Mouse (Mus musculus) kidney, postnatal 14 days (tissue): ENCODE measurements at regions not wholly inside any gene's neighbourhood (a gene's known extent, or its start where the extent isn't known, plus 50 kb on each side); places are given as distances from the start of the nearest gene placed in this dataset.

Experiments
- DNase-seq: peaks from one replicate; pipeline ENCODE4 v3.0.0; 2022; ENCODE audit warnings: mixed read lengths

DNA sequence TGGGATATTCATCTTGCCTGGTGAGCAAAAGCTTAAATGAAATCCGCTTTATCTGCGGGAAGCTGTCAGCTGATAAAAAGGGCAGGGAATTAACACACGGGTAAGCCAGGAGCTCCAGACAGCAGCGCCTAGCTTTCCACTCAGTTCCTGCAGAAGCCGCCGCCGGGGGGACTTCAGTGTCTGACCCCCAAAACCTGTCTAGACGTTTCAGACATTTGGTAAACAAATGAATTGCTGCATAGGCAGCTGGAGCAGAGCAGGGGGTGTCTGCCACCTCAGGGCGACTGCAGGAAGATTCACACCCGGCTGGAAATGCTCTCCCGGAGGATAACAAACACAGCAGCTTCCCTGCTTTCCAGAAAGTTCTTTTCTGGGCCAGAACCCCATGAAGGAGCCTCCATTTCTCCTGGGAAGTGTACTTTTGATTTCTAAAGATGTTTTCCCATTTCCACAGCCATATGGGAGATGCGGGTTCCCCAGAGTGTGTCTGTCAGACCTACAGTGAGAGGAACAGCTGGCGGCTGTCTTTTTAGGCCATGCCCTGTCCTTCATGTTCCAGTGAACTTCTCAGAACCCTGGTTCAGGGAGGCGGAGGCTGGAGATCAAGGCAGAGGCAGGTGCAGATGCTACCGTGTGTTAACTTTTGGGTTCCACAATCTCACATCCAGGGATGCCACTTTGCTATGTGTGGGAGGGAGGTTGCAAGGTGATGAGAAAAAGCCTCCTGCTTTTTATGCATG, 58.7 kb upstream of the Pmepa1 start:
- peak; percentile 41 for DNase-seq

DNA sequence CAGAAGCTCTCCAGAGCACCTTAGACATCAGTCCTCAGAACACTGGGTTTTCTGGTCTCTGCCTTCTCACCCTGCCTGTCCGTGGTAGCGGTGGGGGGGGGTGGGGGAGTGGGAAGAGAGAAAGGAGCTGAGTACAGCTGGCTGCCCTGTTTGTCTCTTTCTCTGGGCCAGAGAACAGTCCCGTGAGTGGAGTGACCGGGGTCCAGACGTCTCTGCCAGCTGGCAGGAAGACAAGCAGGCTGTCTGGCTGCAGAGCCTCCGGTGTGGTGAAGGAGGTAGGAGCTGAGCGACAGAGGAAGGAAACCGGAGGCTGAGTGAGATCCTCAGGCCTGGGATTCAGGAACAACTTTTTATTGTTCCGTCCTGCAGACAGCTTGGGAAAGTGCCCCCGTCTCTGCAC, 59.5 kb upstream of the Pmepa1 start:
- peak; percentile 93 for DNase-seq

DNA sequence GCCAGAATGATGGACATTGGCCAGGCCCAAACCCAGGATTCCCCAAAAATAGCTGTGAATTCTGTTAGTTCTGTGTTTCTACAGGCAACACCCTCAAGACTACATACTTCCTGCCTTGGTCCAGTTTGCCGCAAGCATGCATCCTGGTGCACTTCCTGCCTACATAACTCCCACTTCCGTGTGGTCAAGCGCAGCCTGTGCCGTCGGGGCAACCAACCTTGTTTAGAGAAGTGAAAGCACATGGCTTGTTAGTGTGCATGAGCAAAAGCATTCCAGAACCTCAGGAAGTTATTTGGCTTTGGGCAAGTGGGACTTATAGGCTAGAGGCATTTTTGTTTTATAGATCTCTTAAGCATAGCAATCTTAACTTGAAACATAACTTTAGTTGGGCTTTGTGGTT, 61.3 kb upstream of the Pmepa1 start:
- peak; percentile 45 for DNase-seq

DNA sequence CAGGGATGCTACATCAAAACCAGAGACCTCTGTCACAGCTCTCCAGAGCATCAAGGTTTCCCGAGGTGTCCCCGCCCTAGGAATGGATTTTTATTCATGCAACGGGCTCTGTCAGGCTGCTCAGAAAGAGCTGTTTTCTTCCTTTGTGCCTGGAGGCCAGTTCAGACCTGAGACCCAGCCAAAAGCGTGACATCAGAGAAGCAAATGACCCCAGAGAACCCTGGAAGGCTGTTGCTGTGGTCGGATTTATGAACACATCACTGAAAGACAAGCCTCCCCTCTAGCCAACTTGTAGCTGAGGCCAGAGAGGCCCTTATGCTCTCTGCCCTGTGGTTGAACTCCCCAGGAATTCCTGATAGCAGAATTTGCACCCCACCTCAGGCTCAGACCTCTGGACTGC, 62.3 kb upstream of the Pmepa1 start:
- peak; percentile 73 for DNase-seq

DNA sequence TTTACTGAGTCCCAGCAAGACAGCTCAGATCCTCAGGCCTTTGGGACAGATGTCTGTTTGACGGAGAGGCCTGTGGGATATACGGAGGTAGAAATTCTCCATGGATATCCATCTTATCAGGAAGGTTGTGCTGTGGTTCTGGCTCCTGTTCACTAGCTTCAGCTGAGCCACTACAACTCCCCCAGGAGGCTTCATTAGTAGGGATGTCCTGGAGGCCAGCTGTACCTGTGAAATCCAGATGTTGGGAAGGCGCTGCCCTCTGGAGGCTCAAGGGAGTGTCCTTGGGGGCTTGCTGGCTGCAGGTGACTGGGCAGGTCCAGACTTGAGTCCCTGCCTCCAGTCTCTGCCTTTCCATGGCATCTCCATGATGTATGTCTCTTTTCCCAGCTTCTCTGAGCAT, 62.9 kb upstream of the Pmepa1 start:
- DNase-seq, result no peak

DNA sequence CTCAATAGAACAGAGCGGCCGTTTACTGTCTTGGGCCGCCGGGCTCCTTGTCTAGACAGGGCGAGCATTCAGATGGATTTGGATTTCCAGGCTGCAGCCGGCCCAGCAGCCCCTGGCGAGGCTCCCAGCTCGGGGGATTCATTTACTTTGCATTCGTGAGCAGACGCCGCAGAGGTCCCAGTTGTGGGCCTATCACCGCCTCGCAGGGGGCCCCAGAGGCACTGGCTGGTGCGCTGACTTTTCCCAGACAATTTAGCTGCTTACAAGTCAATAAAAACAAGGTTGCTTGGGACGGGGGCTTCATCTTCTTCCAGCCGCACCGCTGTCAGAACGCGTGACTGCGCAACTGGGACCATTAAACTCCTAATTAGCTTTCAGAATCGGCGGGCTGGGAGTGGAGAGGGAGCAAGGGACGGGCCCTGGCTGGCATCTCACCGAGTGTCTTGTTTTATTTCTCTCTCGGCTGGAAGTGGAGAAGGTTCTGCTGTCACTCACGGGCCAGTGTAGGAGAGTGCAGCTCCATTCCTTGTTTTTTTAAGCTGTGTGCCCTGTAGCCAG, 63.8 kb upstream of the Pmepa1 start:
- peak; percentile 48 for DNase-seq

DNA sequence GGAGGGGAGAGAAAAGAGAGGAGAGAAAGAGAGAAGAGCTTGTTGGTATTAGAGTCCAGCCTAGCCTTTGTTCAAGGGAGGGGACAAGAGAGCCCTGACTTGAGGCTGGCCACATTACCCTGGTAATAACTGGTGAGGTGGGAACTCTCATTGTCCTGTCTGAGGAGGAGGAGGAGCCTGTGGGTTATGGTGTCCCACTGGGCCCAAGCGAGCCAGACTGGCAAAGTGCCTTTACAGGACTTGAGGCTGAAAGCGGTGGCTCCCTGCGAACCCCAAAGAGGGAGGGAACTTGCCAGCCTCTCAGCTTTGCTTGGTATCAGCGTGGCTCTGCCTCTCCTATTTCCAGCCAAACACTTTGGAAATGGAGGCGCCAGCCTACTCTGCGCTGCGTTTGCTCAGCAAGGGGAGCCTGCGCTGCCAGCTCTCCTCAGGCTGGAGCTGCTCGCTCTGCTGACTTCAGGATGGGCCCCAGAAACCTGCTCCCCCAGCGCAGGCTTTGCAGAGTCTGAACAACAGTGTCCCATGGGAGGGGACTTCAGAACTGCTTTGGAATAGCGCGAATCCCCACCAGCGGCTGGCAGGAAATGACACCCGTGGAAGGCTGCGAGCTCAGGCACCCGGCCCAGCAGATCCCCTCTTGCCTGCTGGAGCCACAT, 66.4 kb upstream of the Pmepa1 start:
- DNase-seq, result no peak

DNA sequence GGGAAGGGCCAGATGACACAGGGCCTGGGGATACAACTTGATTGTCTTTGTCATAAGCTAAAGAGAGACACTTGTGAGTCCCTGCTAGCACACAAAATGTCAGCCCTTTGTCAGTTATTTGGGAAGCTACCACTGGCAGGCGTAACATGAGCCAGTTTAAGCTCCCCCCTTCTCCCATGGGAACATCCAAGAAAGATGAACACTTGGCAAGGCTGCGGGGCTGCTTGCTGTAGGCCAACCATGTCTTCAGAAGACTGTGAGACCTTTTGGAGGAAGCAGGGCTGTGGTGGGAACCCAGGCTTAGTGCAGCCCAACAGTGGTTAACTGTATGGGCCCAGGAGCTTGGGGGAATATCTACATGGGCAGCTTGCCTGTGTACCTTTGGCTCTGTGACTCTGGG, 67.3 kb upstream of the Pmepa1 start:
- DNase-seq, result no peak

DNA sequence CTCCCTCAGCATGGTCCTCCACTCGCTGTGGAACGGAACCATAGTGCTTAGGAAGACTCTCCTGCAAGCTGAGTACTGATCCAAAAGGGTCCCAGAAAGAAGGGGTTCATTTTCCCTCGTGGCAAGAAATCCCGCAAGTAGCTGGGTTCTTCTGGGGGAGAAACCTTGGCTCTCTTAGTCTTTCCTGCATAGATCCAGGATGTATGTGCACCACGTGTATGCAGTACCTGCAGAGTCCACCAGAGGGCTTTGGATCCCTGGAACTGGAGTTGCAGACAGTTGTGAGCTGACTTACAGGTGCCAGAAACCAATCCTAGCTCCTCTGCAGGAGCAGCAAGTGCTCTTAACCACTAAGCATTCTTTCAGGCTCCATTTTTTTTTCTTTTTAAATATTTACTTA, 67.9 kb upstream of the Pmepa1 start:
- DNase-seq, result no peak

DNA sequence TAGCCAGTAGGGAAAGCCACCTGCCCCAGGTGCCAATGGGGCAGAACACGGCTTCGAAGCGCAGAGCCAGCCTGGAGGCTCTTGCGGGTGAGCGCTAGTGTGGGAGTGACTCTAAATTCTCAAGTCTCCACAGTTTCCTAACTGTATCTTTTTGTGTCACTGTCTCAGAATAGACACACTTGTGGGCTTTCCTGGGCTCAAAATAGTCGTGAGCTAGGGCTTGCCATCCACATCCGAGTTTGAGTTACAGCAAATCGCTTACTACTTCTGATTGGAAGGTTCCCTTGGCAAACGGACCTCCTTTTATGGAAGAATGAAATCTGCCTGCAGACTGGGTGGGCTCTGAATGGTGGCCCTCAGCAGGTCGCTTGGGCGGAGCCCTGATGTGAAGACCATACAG, 71.0 kb upstream of the Pmepa1 start:
- no peak for DNase-seq

DNA sequence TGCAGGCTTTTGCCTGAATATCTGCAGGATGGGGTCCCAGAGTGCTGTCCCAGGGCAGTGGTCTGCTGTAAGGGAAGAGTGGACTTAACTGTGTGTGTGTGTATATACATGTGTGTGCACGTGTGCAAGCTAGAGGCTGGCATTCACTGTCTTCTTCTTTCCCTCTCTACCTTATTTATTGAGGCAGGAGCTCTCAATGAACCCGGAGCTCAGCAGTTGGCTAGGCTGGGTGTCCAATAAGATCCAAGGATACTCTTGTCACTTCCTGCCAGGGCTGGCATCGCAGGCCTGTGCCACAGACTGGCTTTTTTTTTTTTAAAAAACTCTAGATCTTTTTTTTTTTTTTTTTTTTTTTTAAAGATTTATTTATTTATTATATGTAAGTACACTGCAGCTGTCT, 72.4 kb upstream of the Pmepa1 start:
- DNase-seq, result no peak

DNA sequence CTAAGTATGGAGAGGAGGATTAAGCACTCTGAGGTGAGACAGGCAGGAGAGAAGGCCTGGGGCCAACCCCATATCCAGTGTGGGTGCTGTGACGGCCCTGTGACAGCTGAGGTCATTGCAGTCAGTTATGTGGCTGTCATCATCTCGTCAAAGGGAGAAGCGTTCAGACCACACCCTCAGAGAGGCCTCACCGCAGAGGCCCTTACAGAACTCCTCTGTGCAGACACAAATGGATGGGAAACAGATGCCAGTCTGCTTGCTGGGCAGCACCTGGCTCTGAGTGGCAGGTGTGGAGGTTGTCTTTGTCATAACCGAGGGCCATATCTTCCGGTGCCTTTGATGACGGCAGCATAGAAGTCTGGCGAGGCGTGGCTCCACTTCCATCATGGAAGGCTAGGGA, 73.2 kb upstream of the Pmepa1 start:
- DNase-seq, result no peak

DNA sequence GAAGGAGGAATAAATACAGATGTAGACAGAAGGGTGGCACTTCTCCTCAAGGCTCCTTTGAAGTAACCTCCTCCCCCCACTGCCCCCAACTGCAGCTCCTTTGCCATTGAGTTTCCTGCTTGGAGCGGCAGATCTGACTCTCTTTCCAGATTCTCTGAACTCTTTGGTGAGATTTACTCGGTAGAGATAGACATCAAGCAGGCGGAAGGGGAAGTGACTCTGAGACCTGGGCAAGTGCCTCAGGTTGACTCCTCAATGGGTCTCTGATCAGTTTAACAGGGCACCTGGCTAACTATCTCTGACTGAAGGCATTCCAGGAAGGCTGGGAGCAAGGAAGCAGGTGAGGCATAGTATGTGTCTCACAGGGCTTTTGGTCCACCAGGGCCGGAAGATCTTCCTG, 73.6 kb upstream of the Pmepa1 start:
- DNase-seq, result no peak

DNA sequence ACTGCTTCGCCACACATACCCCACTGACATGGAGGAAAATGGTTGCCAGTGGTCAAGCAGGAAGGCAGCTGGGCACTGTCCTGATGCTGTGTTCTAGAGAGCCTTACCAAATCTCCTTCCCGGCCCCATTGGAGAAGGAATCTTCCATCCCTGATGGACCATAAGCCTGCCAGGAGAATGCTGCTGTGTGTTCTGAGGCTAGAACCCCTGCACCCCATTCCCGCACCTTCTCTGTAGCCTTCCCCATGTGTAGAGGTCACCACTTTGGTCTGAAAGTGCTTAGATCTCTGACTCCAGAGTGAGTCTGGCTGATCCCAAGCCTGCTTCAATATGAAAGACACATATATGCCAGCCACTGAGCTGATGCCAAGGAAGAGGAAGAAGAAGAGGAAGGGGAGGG, 74.1 kb upstream of the Pmepa1 start:
- DNase-seq, result no peak

DNA sequence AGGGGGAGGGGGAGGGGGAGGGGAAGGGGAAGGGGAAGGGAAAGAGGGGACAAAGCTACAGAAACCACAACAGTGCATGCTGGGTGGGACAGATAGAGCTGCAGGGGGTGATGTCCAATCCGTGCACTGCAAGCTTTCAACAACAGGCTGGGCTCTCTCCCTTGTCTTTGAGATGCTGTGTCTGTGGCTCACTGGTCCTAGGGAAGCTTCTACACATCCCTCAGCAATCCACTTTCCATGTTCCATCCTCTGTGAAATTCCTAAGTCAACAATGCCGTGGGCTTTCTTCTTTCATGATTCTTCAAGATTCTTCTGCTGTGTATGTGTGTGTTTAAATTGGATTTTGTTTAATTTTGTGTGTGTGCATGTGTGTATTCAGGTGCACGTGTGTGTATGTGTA, 74.5 kb upstream of the Pmepa1 start:
- DNase-seq, result no peak

DNA sequence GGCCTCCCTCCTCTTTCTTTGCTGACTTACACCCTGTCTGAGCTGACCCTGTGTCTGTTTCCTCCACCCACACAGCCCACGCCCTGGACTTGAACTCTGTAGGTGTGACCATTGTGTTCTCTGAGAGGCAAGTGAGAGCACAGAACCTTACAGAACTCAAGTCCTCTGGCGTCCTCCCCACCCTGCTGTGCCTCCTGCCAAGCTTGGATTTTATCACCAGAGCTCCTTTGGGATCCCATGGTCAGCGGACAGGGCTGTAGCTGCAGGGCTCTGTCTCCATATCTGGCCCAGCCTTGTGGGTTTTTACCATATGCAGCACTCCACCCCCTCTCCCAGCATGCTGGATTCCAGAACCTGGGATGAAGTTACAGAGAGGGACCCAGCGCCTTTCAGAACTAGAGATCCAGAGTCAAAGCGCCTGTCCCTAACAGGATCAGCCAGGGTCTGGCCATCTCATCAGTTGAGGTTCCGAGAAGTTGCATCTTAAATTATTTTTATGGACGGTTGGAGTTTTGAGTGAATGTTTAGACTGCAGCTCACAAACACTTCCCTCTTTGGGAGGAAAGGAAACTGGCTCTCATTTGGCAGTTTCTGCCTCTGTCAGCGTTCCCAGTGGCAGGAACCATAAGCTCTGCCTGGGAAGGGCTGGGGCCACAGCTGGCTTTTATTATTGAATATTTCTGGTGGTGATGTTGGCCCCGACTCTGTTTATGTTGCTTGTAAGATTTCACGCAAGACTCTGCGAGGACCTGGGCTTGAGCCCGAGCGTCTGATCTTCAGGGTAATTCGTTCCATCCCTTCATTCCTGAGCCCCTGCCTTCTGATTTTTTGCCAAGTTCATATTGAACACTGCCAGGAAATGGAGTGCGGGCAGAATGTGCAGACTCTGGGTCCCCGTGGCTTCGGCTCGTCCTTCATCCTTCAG, 75.8 kb upstream of the Pmepa1 start:
- DNase-seq, result peak; percentile 82

DNA sequence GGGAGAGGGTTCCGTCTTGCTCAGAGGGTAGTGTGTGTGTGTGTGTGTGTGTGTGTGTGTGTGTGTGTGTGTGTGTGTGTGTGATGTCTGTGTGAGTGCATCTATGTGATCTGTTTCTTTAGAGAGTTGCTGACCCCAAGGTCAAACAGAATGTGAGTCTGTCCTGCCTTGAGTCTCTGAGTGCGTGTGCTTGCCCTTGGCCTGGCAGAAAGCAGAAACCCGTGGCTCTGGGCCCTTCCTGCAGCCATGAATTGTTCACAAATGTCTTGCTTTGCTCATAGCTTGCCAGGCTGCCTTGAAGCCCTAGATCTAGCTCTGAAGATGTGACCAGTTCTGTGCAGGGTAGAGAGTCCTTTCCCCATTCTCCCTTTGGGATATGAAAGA, 76.4 kb upstream of the Pmepa1 start:
- no peak for DNase-seq

DNA sequence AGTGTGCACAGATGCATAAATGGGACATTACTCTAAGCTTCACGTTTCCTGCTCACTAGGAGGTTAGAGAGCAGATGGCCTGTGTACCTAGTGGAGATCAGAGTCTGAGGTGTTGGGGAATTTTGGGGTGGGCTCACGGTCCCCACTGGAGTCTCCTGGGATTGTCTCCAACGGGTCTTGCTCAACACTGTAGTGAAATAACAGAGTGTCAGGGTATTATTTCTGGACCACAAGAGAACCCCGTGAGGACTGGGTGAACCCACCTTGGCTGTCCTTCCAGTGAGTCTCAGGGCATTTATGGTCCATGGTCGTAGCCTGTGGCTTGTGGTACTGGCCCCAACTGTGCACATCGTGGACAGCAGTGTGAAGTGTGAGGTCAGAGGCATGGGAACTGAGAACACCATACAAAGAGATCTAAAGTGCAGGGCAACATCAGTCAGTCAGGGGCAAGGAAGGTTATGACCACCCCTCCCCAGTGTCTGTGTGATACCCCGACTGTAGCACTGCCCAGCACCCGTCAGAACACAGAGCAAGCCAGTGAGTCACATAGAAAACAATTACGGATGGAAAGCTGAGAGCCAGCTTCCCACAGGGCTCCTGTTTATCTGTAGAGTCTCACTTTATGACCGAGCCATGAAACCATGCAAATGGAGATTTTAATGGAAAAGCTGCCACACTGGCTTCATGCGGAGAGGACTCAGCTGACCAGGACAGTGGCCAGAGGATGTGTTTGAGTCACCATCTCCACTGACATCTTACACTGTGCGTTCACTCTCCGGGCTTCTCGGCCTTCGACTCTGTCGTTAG, 77.3 kb upstream of the Pmepa1 start:
- DNase-seq, result no peak

DNA sequence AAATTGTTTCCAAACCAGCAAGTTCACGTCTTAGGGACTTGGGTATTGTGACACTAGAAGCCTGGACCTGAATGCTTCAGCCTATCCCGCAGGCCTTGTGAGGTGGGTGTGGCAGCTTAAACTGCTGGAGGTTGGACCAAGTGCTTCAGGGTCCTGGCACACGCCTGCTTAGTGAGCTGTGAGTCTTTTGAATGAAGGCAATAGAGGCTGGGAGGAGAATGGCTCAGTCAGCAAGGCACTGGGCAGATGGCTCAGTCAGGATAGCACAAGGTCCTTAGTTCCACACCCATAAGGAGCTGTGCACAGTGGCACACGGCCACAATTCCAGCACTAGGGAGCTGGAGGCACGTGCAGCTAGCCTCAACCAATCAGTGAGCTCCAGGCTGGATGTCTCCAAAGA, 80.5 kb upstream of the Pmepa1 start:
- DNase-seq, result no peak

DNA sequence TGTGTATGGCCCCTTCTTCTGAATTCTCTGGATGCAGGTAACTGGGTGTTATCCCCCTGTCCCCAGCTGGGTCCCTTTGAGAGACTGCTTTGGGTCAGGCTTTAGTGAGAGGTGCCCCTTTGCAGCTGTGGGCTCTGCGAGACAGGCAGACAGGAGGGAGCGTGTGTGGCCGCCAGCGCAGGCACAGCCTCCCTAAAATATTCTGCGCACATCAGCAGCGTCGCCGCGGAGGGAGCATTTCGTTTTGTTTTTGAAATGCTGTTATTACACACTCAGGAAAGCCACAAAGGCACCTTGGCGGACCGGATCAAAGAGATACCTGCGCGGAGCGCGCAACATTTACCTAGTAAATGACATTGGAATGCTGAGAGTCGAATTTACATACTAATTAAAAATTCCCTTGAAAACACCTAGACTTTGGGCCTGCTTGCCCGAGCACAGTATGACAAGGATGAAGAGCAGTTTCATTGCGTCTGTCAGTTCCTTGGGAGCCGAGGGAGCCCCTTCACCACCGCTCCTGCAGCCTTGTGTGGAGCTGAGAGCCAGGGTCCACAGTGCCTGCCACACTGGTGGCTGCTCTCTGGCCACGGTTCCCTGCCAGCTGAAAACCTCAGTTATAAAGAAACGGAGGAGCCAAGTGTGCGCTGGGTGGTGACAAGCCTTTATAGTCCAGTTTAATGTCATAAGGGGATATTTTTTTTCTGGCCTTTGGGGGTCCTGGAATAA, 89.3 kb upstream of the Pmepa1 start:
- no peak for DNase-seq

DNA sequence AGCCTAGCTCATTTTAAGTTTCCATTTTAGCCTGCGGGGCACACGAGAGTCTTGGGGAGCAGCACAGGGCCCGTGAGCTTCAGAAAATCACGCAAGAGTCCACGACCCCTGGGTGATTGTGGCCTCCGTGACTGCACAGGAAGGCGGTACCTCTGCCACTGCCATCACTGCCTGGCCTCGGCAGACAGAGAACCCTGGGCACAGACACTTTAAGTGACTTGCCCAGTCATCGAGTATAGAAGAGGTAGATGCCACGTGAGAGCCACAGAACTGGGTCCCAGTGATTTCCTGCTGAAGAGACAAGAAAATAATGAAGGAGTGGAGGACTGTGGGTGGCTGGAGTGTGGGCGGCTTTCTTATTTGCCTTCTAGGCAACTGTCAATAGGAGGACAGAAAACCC, 90.4 kb upstream of the Pmepa1 start:
- DNase-seq, result no peak

DNA sequence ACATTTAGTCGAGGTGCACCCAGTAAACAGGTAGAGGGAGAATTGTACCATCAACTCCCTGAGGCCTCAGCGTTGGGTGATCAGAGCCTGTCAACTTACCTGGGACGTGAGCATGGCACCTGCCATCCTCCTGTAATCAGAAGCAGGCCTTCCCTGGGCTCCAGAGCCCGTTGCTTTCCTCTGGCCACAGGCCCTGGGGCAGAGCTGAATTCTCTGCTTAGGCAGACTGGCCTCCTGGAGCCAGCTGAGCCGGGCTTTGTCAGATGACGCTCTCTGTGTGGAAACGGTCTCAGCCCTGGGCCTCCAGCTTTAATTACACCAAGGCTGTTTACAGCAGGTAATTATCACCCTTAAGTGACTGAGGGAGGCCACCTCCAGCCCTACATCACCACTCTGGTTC, 92.6 kb upstream of the Pmepa1 start:
- no peak for DNase-seq
